In genomic region chr4:4983474-4984194, GRCm38 (mm10) we compare ENCODE assay signal across 21 mouse cellular contexts.
DNase-seq lines count a peak whose midpoint lies in the region; ATAC-seq lines count a peak whose summit lies in the region.
"Had no signal": no experiment of that assay in that cellular context is flagged by ENCODE, and none has a peak within 500 bp of the region (broad histone marks: within the 10 kb centered on the region; RNA-seq: fewer than 3 reads in every experiment).

No protein-coding gene starts in this region.

- H3K36me3 ChIP-seq in embryonic facial prominence, embryonic 14.5 days (ENCODE audit: control insufficient read depth, insufficient read depth, low read length), result no peaks in the 10 kb centered on the region
- no peaks in the 10 kb centered on the region for H3K36me3 ChIP-seq in embryonic facial prominence, embryonic 10.5 days (replicated peaks)
- no peaks in the 10 kb centered on the region for H3K36me3 ChIP-seq in liver, embryonic 16.5 days (ENCODE audit: control insufficient read depth, insufficient read depth)
- H3K36me3 ChIP-seq in liver, embryonic 11.5 days (ENCODE audit: control insufficient read depth, insufficient read depth, low read length), result no peaks in the 10 kb centered on the region
- H3K36me3 ChIP-seq in neural tube, embryonic 15.5 days, result no peaks in the 10 kb centered on the region
- H3K36me3 ChIP-seq: embryonic facial prominence, embryonic 12.5 days; forebrain, embryonic 12.5 days; heart, embryonic 13.5 days had no signal

- no peak overlapping the region for H3K9ac ChIP-seq in embryonic facial prominence, embryonic 14.5 days (ENCODE audit: low read depth, low read length)
- H3K9ac ChIP-seq in liver, embryonic 16.5 days (ENCODE audit: low read depth, low read length), result no peak overlapping the region
- H3K9ac ChIP-seq in liver, embryonic 11.5 days (ENCODE audit: low read depth, low read length), result no peak overlapping the region
- H3K9ac ChIP-seq in neural tube, embryonic 15.5 days (replicated peaks), result no peak overlapping the region
- H3K9ac ChIP-seq: embryonic facial prominence, embryonic 12.5 days; forebrain, embryonic 12.5 days; heart, embryonic 13.5 days had no signal

- peak; percentile 1 for DNase-seq in embryonic facial prominence, embryonic 14.5 days (ENCODE audit: low spot score)
- DNase-seq in embryonic facial prominence, embryonic 10.5 days (ENCODE audit: low spot score), result no peak
- DNase-seq in liver, embryonic 11.5 days (ENCODE audit: low spot score), result no peak
- DNase-seq in brain, adult 2 months (ENCODE audit: low read depth, low spot score), result peak; percentile 10
- DNase-seq in adrenal gland, postnatal 4 days (ENCODE audit: low spot score in 2 of 2), result no peak
- DNase-seq: adrenal gland, postnatal 14 days; cerebellum, adult 11 months; cerebellum, adult 8-10 months; cerebellum, postnatal 14 days; embryo, embryonic 11 days; gastrocnemius, postnatal 14 days; heart, postnatal 36 days had no signal

- H3K4me1 ChIP-seq in embryonic facial prominence, embryonic 14.5 days (ENCODE audit: control insufficient read depth, insufficient read depth, low read length), result no peaks in the 10 kb centered on the region
- H3K4me1 ChIP-seq in embryonic facial prominence, embryonic 10.5 days, result no peaks in the 10 kb centered on the region
- H3K4me1 ChIP-seq in liver, embryonic 16.5 days (ENCODE audit: control insufficient read depth, low read depth, low read length), result no peaks in the 10 kb centered on the region
- no peaks in the 10 kb centered on the region for H3K4me1 ChIP-seq in liver, embryonic 11.5 days (replicated peaks; ENCODE audit: control insufficient read depth, insufficient read depth, low read length)
- H3K4me1 ChIP-seq in neural tube, embryonic 15.5 days, result no peaks in the 10 kb centered on the region
- H3K4me1 ChIP-seq: embryonic facial prominence, embryonic 12.5 days; forebrain, embryonic 12.5 days; heart, embryonic 13.5 days had no signal

- H3K4me3 ChIP-seq in embryonic facial prominence, embryonic 14.5 days (ENCODE audit: low read depth, low read length), result no peak overlapping the region
- no peak overlapping the region for H3K4me3 ChIP-seq in embryonic facial prominence, embryonic 10.5 days
- no peak overlapping the region for H3K4me3 ChIP-seq in liver, embryonic 16.5 days (ENCODE audit: low read depth, low read length)
- H3K4me3 ChIP-seq in liver, embryonic 11.5 days (ENCODE audit: low read depth, low read length), result no peak overlapping the region
- H3K4me3 ChIP-seq in neural tube, embryonic 15.5 days (replicated peaks), result no peak overlapping the region
- H3K4me3 ChIP-seq: embryonic facial prominence, embryonic 12.5 days; forebrain, embryonic 12.5 days; heart, embryonic 13.5 days had no signal

- 62% methylated on average over 1 of the region's 1 CpGs for WGBS in embryonic facial prominence, embryonic 14.5 days
- WGBS in embryonic facial prominence, embryonic 10.5 days, result 71% methylated on average over 1 of the region's 1 CpGs
- WGBS in liver, embryonic 16.5 days (ENCODE audit: insufficient replicate concordance), result 16% methylated on average over 1 of the region's 1 CpGs
- WGBS in liver, embryonic 11.5 days, result 37% methylated on average over 1 of the region's 1 CpGs
- 51% methylated on average over 1 of the region's 1 CpGs for WGBS in neural tube, embryonic 15.5 days

- H3K9me3 ChIP-seq in embryonic facial prominence, embryonic 14.5 days (ENCODE audit: control insufficient read depth, low read length), result no peaks in the 10 kb centered on the region
- no peaks in the 10 kb centered on the region for H3K9me3 ChIP-seq in embryonic facial prominence, embryonic 10.5 days
- no peaks in the 10 kb centered on the region for H3K9me3 ChIP-seq in liver, embryonic 16.5 days (replicated peaks; ENCODE audit: control insufficient read depth, low read length)
- no peaks in the 10 kb centered on the region for H3K9me3 ChIP-seq in liver, embryonic 11.5 days (ENCODE audit: control insufficient read depth, low read length)
- no peaks in the 10 kb centered on the region for H3K9me3 ChIP-seq in neural tube, embryonic 15.5 days (replicated peaks)
- H3K9me3 ChIP-seq: embryonic facial prominence, embryonic 12.5 days; forebrain, embryonic 12.5 days had no signal

- no peak overlapping the region for H3K27ac ChIP-seq in embryonic facial prominence, embryonic 14.5 days (replicated peaks; ENCODE audit: low read depth, low read length)
- H3K27ac ChIP-seq in embryonic facial prominence, embryonic 10.5 days (replicated peaks), result no peak overlapping the region
- H3K27ac ChIP-seq in liver, embryonic 16.5 days (ENCODE audit: low read length), result no peak overlapping the region
- H3K27ac ChIP-seq in liver, embryonic 11.5 days (ENCODE audit: low read depth, low read length), result no peak overlapping the region
- no peak overlapping the region for H3K27ac ChIP-seq in neural tube, embryonic 15.5 days (replicated peaks)
- H3K27ac ChIP-seq: embryonic facial prominence, embryonic 12.5 days; forebrain, embryonic 12.5 days; heart, embryonic 13.5 days had no signal

- H3K27me3 ChIP-seq in embryonic facial prominence, embryonic 14.5 days (replicated peaks; ENCODE audit: control insufficient read depth, insufficient read depth, low read length), result no peaks in the 10 kb centered on the region
- no peaks in the 10 kb centered on the region for H3K27me3 ChIP-seq in embryonic facial prominence, embryonic 10.5 days (replicated peaks; ENCODE audit: low read depth, poor library complexity, severe bottlenecking)
- H3K27me3 ChIP-seq in liver, embryonic 16.5 days (ENCODE audit: control insufficient read depth, insufficient read depth, low read depth, low read length), result no peaks in the 10 kb centered on the region
- no peaks in the 10 kb centered on the region for H3K27me3 ChIP-seq in liver, embryonic 11.5 days (replicated peaks; ENCODE audit: control insufficient read depth, insufficient read depth, low read length)
- no peaks in the 10 kb centered on the region for H3K27me3 ChIP-seq in neural tube, embryonic 15.5 days (replicated peaks)
- H3K27me3 ChIP-seq: CH12.LX; embryonic facial prominence, embryonic 12.5 days; forebrain, embryonic 12.5 days; heart, embryonic 13.5 days; Patski had no signal

- ATAC-seq in embryonic facial prominence, embryonic 14.5 days (ENCODE audit: low read depth), result no peak
- 0 out of 2 replicates have a peak, but pooled peaks have one; percentile 16 for ATAC-seq in liver, embryonic 16.5 days (ENCODE audit: low read depth)
- no peak for ATAC-seq in liver, embryonic 11.5 days (replicated peaks; ENCODE audit: low FRiP score)
- ATAC-seq in neural tube, embryonic 15.5 days (ENCODE audit: low FRiP score), result peak; percentile 84
- ATAC-seq: activated CD4-positive, CD25-positive, alpha-beta regulatory T cell, adult 4 months; forebrain, embryonic 16.5 days; Patski had no signal

- H3K4me2 ChIP-seq in embryonic facial prominence, embryonic 14.5 days (ENCODE audit: low read depth, low read length), result no peak overlapping the region
- H3K4me2 ChIP-seq in liver, embryonic 16.5 days (ENCODE audit: low read depth, low read length), result no peak overlapping the region
- no peak overlapping the region for H3K4me2 ChIP-seq in liver, embryonic 11.5 days
- no peak overlapping the region for H3K4me2 ChIP-seq in neural tube, embryonic 15.5 days
- H3K4me2 ChIP-seq: embryonic facial prominence, embryonic 12.5 days; forebrain, embryonic 12.5 days; heart, embryonic 13.5 days had no signal

Comparison
In these comparisons a context has a peak if more than half of its experiments do, and no peak if none do; other contexts are left out.
1. ATAC-seq: peak in liver, embryonic 16.5 days (single experiment) and neural tube, embryonic 15.5 days (single experiment); none in embryonic facial prominence, embryonic 14.5 days (single experiment) and liver, embryonic 11.5 days (single experiment).
2. DNase-seq: peak in embryonic facial prominence, embryonic 14.5 days (single experiment) and brain, adult 2 months (single experiment); none in embryonic facial prominence, embryonic 10.5 days (single experiment), liver, embryonic 11.5 days (single experiment) and adrenal gland, postnatal 4 days (0 of 2).